Mouse (Mus musculus) limb, embryonic 13.5 days (tissue): Measurements from ENCODE around the gene Inpp4b. TPM values are rescaled to one million over a fixed set of nuclear protein-coding genes. Genes with fewer than 3 reads are reported as not detected.
A peak's percentile ranks its signal among the peaks of the same experiment; 100 is the strongest.

Experiments
- ATAC-seq: fragments of 200-750 bp; cut with Nextera tagmentation; 2 replicates; pipeline ENCODE4 v1.8.0; 2017; ENCODE audit warnings: low read depth, moderate number of reproducible peaks, moderate TSS enrichment; ENCODE audit not compliant: low FRiP score
- H3K27ac ChIP-seq: fragments of 300-500 bp; sonication (generic); 2 replicates; pipeline ENCODE4 v1.5.1; 2015; ENCODE audit warnings: inconsistent platforms, mild to moderate bottlenecking, moderate library complexity
- H3K27me3 ChIP-seq: fragments of 300-500 bp; sonication (generic); 2 replicates; pipeline ENCODE4 v1.6.1; 2015; ENCODE audit warnings: mild to moderate bottlenecking, inconsistent platforms
- H3K36me3 ChIP-seq: fragments of 300-500 bp; sonication (generic); 2 replicates; pipeline ENCODE4 v1.6.1; 2015; ENCODE audit warnings: inconsistent platforms, mild to moderate bottlenecking, moderate library complexity
- H3K4me1 ChIP-seq: fragments of 300-500 bp; sonication (generic); 2 replicates; pipeline ENCODE4 v1.6.1; 2015; ENCODE audit warnings: inconsistent platforms
- H3K4me2 ChIP-seq: fragments of 300-500 bp; sonication (generic); replicated peaks from 2 replicates; pipeline ENCODE4 v1.6.1; 2015; ENCODE audit warnings: inconsistent platforms, mild to moderate bottlenecking, moderate library complexity
- H3K4me3 ChIP-seq: fragments of 300-500 bp; sonication (generic); 2 replicates; pipeline ENCODE4 v1.5.1; 2015; ENCODE audit warnings: moderate library complexity, mild to moderate bottlenecking, inconsistent platforms
- H3K9ac ChIP-seq: fragments of 300-500 bp; sonication (generic); 2 replicates; pipeline ENCODE4 v1.6.1; 2015; ENCODE audit warnings: mild to moderate bottlenecking, inconsistent platforms
- H3K9me3 ChIP-seq: fragments of 300-500 bp; sonication (generic); 2 replicates; pipeline ENCODE4 v1.6.1; 2016; ENCODE audit warnings: inconsistent platforms
- WGBS: fragments of 180-500 bp; shearing (Covaris S2); methylation state at CpG from one replicate; pipeline ENCODE4 v1.1.7; 2015; 5-methylcytosine and 5-hydroxymethylcytosine counted together
- polyA plus RNA-seq: library from polyadenylated mRNA; unstranded; fragments of >200 nt; fragmentation: Nextera tagmentation; extraction: Ambion mirVana; gene quantifications from 2 replicates; pipeline ENCODE4 v1.2.1, GENCODE M21; 2015

Inpp4b gene
- polyA plus RNA-seq: 19.3 and 19.6 TPM in 2 replicates

- Histone ChIP-seq H3K9me3 (no peaks in the 10 kb centered on the region), H3K4me2 (peak within 1 kb of the TSS; percentile 97), H3K36me3 (no peaks in the 10 kb centered on the region), H3K27me3 (peaks cover 15% of the 10 kb centered on the region), H3K4me1 (0 out of 2 replicates have a peak, but pooled peaks cover 6% of the 10 kb centered on the region), H3K27ac (no peak within 1 kb of the TSS; the same call in 1 of the 2 replicates), H3K4me3 (peak within 1 kb of the TSS; percentile 63), H3K9ac (peak within 1 kb of the TSS; percentile 64)
- peak; percentile 69 for ATAC-seq
- WGBS: under 1% methylated on average over 45 of the region's 46 CpGs
These were observed at the start of gene Inpp4b for GRCm38 (mm10) chr8:81342236-81342998. Inpp4b (plus strand) TSS chr8:81342556.

DNA sequence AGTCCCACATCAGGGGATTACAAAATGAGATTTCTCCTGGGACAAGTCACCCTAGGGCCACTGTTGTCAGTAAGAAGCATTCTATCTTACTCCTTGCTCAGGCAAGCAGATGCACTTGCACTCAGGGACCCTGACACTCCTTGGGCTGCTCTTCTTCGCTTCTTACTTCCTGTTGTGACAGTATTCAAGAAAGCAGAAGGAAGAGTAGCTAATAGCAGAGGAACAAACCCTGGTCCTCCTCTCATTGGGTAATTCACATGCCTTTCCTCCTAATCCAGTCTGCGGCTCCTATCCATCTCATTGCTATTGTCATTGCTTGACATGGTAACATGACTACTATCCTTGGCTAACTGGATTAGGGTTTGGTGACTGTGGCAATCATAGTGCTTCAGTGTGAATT, 7.1 kb upstream of the Inpp4b start:
- Histone ChIP-seq H3K9me3 (no peaks in the 10 kb centered on the region), H3K4me2 (no peak overlapping the region), H3K27ac (no peak overlapping the region), H3K36me3 (no peaks in the 10 kb centered on the region), H3K9ac (no peak overlapping the region), H3K4me3 (no peak overlapping the region), H3K4me1 (no peaks in the 10 kb centered on the region), H3K27me3 (no peaks in the 10 kb centered on the region)
- no peak for ATAC-seq
- WGBS: 79% methylated on average over 2 of the region's 2 CpGs

DNA sequence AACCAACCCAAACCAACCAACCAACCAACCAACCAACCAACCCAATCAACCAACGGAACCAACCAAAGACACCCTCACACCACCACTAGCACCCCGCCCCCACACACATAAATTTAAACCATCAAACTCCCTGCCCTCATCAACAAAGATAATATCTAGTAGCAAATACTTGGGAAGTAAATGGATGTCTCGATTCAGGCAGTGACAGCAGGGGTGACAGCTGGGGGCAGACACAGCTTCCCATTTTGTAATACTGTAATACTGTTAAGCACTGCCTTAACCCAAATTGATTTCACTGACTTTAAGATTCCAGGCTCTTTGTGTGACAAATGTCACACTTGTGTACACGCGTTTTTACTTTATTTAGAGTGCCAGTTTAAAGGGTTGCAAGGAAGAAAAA, 1.2 kb upstream of the Inpp4b start:
- Histone ChIP-seq H3K4me2 (peak overlapping the region; percentile 97), H3K27me3 (peaks cover 15% of the 10 kb centered on the region), H3K4me3 (peak overlapping the region; percentile 63), H3K27ac (no peak overlapping the region), H3K9me3 (no peaks in the 10 kb centered on the region), H3K4me1 (0 out of 2 replicates have a peak, but pooled peaks cover 6% of the 10 kb centered on the region), H3K36me3 (no peaks in the 10 kb centered on the region), H3K9ac (no peak overlapping the region)
- no peak for ATAC-seq
- WGBS: 45% methylated on average over 5 of the region's 5 CpGs

DNA sequence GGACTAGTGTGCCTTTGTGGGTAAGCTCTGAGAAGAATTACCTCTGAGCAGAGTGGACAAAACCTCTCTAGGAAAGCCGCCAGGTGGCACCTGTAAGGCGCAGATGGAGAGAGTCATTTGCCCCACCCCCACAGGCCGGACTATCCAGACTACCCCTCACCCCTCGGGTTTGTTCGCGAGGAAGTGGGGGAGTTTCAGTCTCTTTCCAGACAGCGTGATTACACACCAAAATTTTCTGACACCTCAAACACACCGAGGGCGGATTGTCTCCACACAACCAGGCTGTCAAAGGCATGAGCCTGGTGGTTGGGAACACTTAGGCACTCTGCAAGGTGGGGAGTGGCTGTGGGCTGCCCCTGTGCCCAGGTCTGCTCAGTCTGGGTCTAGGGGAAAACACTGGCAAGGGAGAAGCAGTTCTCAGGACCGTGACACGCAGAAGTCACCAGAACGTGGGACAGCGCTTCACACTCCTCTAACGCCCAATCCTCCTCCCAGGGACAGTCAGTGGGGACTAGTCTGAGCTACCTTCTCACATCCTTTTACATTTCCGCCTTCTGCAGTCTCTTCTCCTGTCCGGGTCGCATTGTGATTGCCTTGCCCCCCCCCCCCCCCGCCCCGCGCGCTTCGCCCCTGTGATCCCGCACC, 643 bp upstream of the Inpp4b start:
- no peaks in the 10 kb centered on the region for H3K9me3 ChIP-seq
- H3K27me3 ChIP-seq: peaks cover 15% of the 10 kb centered on the region
- ATAC-seq: peak; percentile 79
- peak overlapping the region; percentile 63 for H3K4me3 ChIP-seq
- H3K36me3 ChIP-seq: no peaks in the 10 kb centered on the region
- H3K4me1 ChIP-seq: 0 out of 2 replicates have a peak, but pooled peaks cover 6% of the 10 kb centered on the region
- H3K4me2 ChIP-seq: peak overlapping the region; percentile 97
- H3K9ac ChIP-seq: peak overlapping the region; percentile 64
- under 1% methylated on average over 18 of the region's 23 CpGs for WGBS
- no peak overlapping the region; the same call in 1 of the 2 replicates for H3K27ac ChIP-seq

DNA sequence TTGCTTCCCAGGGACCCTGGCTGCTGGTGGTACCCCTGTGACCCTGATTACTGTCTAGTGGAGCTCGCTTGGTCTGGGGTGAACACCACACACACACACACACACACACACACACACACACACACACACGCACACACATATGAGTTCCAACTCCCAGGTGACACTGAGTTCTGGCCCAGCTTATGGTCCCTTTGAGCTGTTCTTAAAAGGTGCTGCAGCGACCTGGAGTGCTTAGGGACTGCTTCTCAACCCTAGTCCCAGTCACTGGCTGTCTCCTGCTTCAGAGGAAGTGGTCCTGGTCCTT, 595 bp downstream of the Inpp4b start:
- Histone ChIP-seq H3K9ac (peak overlapping the region; percentile 64), H3K27me3 (peaks cover 15% of the 10 kb centered on the region), H3K4me2 (peak overlapping the region; percentile 97), H3K9me3 (no peaks in the 10 kb centered on the region), H3K27ac (no peak overlapping the region), H3K4me3 (peak overlapping the region; percentile 63), H3K36me3 (no peaks in the 10 kb centered on the region), H3K4me1 (0 out of 2 replicates have a peak, but pooled peaks cover 6% of the 10 kb centered on the region)
- no peak for ATAC-seq
- 19% methylated on average over 2 of the region's 3 CpGs for WGBS

GRCm38 (mm10) chr8:81345170-81345697, 2.9 kb downstream of the Inpp4b start:
- peaks cover 15% of the 10 kb centered on the region for H3K27me3 ChIP-seq
- no peaks in the 10 kb centered on the region for H3K36me3 ChIP-seq
- H3K4me3 ChIP-seq: no peak overlapping the region
- no peak overlapping the region for H3K27ac ChIP-seq
- H3K9me3 ChIP-seq: no peaks in the 10 kb centered on the region
- no peak for ATAC-seq
- WGBS: 79% methylated on average over 2 of the region's 2 CpGs
- 0 out of 2 replicates have a peak, but pooled peaks cover 6% of the 10 kb centered on the region for H3K4me1 ChIP-seq
- no peak overlapping the region for H3K4me2 ChIP-seq
- H3K9ac ChIP-seq: no peak overlapping the region

DNA sequence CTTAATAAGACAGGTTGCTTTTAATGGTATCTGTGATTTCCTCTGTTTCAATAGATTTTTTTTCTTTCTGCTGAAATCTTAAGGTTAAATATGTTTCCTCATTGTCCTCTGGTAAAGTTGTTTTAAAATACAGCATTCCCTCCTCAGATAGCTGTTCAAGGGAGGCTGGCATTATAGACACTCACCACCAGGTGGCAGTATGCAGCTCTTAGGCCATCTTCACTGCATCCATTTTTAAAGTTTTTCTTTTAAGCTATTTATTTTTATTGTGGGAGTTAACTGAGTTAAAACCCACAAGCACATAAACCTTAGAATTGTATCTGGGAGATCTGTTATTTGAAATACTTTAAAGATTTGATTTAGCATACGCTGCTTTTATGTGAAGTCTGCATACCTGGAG, 7.1 kb downstream of the Inpp4b start:
- H3K27ac ChIP-seq: no peak overlapping the region
- no peaks in the 10 kb centered on the region for H3K36me3 ChIP-seq
- ATAC-seq: no peak

DNA sequence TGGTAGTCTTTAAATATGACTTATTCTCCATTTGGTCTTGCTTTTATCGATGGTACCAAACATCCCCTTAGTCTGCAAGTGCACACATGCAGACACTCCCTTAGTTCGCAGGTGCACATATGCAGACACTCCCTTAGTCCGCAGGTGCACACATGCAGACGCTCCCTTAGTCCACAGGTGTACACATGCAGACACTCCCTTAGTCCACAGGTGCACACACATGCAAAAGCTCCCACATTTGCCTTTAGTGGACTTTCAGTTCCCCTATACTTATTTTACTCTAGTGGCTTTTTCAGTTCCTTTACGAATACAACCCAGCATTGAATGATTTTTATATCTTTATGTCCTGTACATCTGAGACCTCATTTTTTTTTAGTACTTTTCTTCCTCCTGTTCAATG, 11.1 kb downstream of the Inpp4b start:
- no peak for ATAC-seq
- no peaks in the 10 kb centered on the region for H3K36me3 ChIP-seq
- 89% methylated on average over 5 of the region's 5 CpGs for WGBS

More for the DNA sequence above, 7.1 kb downstream of the Inpp4b start:
- Histone ChIP-seq H3K9ac (no peak overlapping the region), H3K4me2 (no peak overlapping the region), H3K27me3 (no peaks in the 10 kb centered on the region), H3K4me3 (no peak overlapping the region), H3K9me3 (no peaks in the 10 kb centered on the region), H3K4me1 (no peaks in the 10 kb centered on the region)
- WGBS: 48% methylated on average over 1 of the region's 1 CpGs

DNA sequence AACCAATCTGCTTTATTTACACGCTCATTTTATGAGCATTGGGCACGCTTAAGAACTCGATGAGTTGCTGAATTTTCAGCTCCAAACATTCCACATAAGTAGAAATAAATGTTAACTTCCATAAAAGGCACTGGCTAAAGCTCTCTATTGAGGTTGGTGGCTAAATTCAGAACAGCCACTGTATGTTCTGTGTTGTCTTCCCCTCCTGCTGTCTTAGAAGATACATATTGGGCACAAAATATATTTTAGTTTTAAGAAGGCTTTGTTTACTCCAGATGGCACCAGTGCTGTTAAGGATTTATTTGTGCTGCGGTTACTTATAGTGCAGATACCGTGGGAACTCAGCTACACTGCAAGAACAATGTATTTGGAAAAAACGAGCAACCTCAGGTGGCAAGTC, 15.8 kb downstream of the Inpp4b start:
- Histone ChIP-seq H3K4me3 (no peak overlapping the region), H3K4me2 (no peak overlapping the region), H3K9ac (no peak overlapping the region), H3K27ac (no peak overlapping the region), H3K4me1 (no peaks in the 10 kb centered on the region), H3K36me3 (no peaks in the 10 kb centered on the region), H3K27me3 (no peaks in the 10 kb centered on the region), H3K9me3 (no peaks in the 10 kb centered on the region)
- ATAC-seq: no peak
- WGBS: 76% methylated on average over 6 of the region's 6 CpGs

More for the DNA sequence above, 11.1 kb downstream of the Inpp4b start:
- H3K4me2 ChIP-seq: no peak overlapping the region
- no peak overlapping the region for H3K27ac ChIP-seq
- no peaks in the 10 kb centered on the region for H3K9me3 ChIP-seq
- H3K4me1 ChIP-seq: no peaks in the 10 kb centered on the region
- no peak overlapping the region for H3K9ac ChIP-seq
- H3K27me3 ChIP-seq: no peaks in the 10 kb centered on the region
- H3K4me3 ChIP-seq: no peak overlapping the region

DNA sequence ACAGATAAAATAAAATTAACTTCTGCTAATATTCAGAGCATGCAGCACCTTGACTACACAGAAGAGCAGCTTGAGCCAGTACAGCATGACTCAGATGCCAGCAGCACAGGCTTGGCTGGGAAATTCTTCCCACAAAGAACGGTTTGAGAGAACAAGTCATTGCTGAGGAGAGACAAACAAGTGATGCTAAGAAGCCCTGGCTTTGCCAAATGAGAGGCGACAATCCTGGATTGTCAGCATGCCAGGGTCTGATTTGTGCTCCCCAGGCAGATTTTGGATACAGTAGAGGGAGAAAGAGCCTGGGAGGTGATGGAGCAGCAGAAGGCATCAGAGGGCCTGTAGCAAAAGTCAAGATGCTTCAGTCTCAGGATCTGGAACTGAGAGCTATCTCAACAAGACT, 18.2 kb downstream of the Inpp4b start:
- H3K4me1 ChIP-seq: no peaks in the 10 kb centered on the region
- H3K9ac ChIP-seq: no peak overlapping the region
- H3K9me3 ChIP-seq: no peaks in the 10 kb centered on the region
- no peak for ATAC-seq
- WGBS: 71% methylated on average over 2 of the region's 2 CpGs
- no peak overlapping the region for H3K4me3 ChIP-seq
- H3K36me3 ChIP-seq: no peaks in the 10 kb centered on the region
- no peak overlapping the region for H3K27ac ChIP-seq
- no peak overlapping the region for H3K4me2 ChIP-seq
- no peaks in the 10 kb centered on the region for H3K27me3 ChIP-seq

DNA sequence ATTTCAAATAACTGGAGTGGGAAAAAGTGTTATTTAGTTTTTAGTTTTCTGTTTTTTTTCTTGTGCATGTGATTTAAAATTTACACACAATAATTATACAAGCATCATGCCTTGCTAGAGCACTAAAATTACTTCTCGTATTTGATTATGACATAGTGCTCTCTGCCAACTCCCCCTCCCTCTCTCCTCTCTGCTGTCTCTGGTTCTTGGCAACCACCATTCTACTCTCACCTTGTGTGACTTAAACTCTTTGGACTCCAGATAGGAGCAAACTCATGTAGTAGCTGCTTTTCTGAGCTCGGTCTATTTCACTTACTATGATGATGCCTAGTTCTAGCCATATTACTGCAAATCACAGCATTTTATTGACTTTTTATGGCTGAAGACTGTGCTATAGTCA, 18.8 kb downstream of the Inpp4b start:
- H3K27me3 ChIP-seq: no peaks in the 10 kb centered on the region
- H3K4me3 ChIP-seq: no peak overlapping the region
- no peaks in the 10 kb centered on the region for H3K9me3 ChIP-seq
- H3K4me1 ChIP-seq: no peaks in the 10 kb centered on the region
- no peak overlapping the region for H3K4me2 ChIP-seq
- ATAC-seq: no peak
- no peak overlapping the region for H3K9ac ChIP-seq
- no peaks in the 10 kb centered on the region for H3K36me3 ChIP-seq
- no peak overlapping the region for H3K27ac ChIP-seq
- WGBS: 74% methylated on average over 2 of the region's 2 CpGs

GRCm38 (mm10) chr8:81370607-81371006, 28.3 kb downstream of the Inpp4b start:
- no peak overlapping the region for H3K4me3 ChIP-seq
- no peak overlapping the region for H3K4me2 ChIP-seq
- H3K9me3 ChIP-seq: no peaks in the 10 kb centered on the region
- H3K27ac ChIP-seq: no peak overlapping the region
- no peaks in the 10 kb centered on the region for H3K27me3 ChIP-seq
- whole genome bisulfite sequencing: 61% methylated on average over 5 of the region's 5 CpGs
- no peak overlapping the region for H3K9ac ChIP-seq
- H3K36me3 ChIP-seq: no peaks in the 10 kb centered on the region
- H3K4me1 ChIP-seq: no peaks in the 10 kb centered on the region
- ATAC-seq: no peak
